Mouse (Mus musculus) erythroblast, embryonic 14.5 days (primary cell): ENCODE results near the gene Tmem176b.

Experiments
- GATA1 ChIP-seq: IDR thresholded peaks from 2 replicates; pipeline ENCODE4 v1.6.1; 2012; ENCODE audit warnings: low read length, inconsistent platforms, mixed read lengths
- TAL1 ChIP-seq: IDR thresholded peaks from 3 replicates; pipeline ENCODE4 v1.6.1; 2012; ENCODE audit warnings: low read length, inconsistent platforms, mixed read lengths

GRCm38 (mm10) chr6:48874576-48874975, 33.3 kb upstream of the Tmem176b start:
- TF ChIP-seq GATA1 = no peak
- TF ChIP-seq TAL1 = no peak
